Mouse (Mus musculus): ENCODE measurements at regions not wholly inside any gene's neighbourhood (a gene's known extent, or its start where the extent isn't known, plus 50 kb on each side); places are given as distances from the start of the nearest gene placed in this dataset.

DNA sequence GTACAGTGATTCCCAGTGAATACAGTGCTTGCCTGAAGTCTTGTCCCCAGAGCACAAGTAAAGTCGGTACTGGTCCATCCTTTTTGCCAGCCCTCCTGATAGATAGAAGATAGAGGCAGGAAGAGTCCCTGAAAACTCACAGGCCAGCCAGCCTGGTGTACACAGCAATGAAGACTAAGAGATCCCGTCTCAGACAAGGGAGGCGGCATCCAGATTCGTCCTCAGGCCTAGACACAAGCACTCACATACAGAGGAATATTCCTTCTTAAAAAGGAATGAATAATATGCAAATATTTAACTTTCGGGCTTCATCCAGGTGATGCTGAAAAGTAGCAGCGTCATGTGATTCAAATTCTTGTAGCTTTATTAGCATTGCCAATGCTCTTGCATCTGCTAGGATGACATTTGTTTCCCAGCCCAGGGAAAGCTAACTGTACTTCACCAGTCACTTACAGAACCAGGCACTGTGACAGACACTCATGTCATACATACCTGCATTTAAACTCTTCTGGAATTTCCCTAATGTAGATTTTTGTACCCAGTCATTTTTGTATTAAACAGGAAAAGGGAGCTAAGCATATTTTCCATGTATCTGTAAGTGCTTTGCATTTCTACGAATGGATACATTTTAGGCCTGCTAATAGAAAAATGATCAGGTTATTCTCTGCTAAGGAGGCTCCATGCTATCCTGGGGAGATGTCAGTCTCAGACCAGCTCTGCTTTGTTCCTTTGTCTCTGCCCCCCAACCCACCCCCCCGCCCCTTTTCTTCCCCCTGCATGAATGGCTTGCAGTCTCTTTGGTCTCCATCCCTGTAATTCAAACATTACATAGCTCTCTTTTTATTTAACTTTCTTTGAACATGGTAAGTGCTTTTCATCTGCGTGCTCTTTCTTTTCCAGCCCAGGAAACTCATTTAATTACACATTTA lies 162.5 kb upstream of the Gm9747 start:
- DNase-seq, result no peak

- peak; percentile 2 for DNase-seq
Measured at GRCm38 (mm10) chr1:82089136-82089839, 143.6 kb upstream of the Gm9747 start.

DNA sequence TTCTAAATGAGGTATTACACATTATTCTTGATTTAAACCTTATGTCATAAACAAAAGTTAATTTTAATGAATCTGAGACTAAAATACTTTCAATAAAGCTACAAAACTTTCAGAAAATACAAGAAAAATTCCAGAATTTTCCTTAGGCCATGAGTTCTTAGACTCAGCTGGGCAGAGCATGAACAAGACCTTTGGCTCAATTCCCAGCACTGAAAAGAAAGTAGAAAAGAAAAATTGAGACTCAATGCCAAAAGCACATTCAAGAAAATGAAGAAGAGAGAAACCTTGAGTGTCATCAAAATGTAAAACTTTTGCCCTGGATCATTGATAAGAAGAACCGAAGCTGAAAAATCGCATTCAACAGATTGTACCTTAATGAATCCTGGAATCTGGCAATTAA lies 137.8 kb upstream of the Gm9747 start:
- no peak for DNase-seq

DNA sequence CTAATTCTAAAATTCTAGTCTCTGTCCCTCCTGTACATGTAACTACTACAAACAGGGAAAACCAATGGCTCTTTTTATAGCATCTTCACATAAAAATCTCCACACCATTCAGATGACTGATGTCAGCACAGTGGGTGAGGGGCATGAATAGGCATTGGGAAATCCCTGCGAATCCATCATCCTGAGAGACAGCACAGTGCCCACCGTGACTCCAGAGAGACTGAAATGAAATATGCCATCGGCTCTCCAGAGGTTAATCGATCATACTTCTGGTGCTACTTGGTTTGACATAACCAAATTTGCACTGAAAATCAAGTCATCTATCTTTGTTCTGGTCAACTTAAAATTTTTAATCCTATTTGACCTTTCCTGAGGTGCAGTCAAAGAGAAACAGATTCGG lies 126.2 kb upstream of the Gm9747 start:
- no peak for DNase-seq

DNA sequence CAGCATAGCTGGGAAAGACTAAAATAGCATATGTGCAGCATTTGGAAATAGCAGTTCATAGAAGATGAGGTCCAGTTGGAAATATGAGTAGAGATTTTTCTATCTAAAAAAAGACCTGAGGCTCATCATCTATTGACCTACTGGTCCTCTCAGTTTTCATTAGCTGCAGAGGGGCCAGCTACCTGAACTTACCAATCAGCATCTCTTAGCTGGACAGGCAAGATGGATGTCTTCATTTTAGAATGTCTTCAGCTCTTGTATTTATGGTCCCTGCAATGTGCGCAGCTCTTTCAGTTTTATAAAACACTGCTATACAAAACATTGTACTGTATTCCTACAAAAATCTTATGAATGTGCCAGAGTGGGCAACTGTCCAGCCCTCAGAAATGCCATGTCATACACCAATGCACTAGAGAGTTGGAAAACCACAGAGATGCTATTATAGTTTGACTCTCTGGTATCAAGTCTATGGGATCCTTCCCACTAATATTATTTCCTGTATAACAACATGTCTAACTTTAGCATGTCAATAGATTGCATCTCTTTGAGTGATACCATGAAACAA lies 122.8 kb upstream of the Gm9747 start:
- no peak for DNase-seq

GRCm38 (mm10) chr1:82112401-82112800 lies 120.5 kb upstream of the Gm9747 start:
- DNase-seq, result no peak

- DNase-seq, result no peak
Measured at GRCm38 (mm10) chr1:82124503-82124902, 108.4 kb upstream of the Gm9747 start.

- DNase-seq, result no peak
Measured at GRCm38 (mm10) chr1:82129700-82130275, 103.1 kb upstream of the Gm9747 start.

- no peak for DNase-seq
Measured at GRCm38 (mm10) chr1:82132536-82132935, 100.4 kb upstream of the Gm9747 start.

DNA sequence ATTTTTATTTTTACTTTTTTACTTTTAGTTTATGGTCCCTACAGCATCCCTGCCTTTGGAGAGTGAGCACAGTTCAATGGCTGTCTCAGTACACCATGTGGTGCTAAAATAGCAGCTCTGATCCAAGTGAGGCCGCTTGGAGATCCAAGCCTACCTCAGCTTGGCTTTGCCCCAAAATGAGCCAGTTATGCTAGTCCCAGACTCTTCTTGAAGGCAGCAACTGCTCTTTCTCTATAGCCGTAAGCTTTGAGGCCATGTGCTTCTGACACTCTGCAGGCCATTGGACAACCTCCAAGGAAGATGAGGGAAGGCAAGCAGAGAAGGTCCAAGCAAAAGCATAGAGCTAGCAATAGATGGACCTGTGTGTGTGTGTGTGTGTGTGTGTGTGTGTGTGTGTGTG lies 98.0 kb upstream of the Gm9747 start:
- DNase-seq, result no peak

DNA sequence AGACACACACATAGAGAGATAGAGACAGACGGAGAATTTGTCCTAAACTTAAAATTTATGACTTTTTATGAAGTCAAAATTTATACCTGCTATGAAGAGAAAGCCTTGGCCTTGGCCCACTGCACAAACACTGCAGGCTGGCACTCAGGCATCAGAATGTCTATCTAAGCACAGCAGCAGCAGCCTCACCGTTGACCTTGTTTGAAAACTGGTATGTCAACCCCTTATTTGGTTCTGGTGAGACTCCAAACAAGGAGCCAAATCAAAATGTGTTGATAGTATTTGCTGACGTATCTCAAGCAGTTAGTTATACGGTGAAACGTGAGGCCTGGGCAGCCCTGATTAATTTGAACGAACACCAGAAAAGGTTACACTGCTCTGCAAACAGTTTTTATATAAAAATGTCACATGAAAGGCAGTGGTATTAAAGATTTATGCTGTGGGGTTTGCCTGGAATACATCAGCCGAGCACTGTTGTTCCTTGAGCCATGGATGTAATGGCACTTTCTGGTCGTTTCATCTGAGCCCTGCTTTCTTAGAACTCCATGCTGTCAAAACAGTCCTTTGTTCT lies 97.1 kb upstream of the Gm9747 start:
- DNase-seq, result no peak

- no peak for DNase-seq
Measured at GRCm38 (mm10) chr1:82145256-82145655, 87.7 kb upstream of the Gm9747 start.

- DNase-seq, result peak; percentile 12
Measured at GRCm38 (mm10) chr1:82150219-82151128, 82.4 kb upstream of the Gm9747 start.

DNA sequence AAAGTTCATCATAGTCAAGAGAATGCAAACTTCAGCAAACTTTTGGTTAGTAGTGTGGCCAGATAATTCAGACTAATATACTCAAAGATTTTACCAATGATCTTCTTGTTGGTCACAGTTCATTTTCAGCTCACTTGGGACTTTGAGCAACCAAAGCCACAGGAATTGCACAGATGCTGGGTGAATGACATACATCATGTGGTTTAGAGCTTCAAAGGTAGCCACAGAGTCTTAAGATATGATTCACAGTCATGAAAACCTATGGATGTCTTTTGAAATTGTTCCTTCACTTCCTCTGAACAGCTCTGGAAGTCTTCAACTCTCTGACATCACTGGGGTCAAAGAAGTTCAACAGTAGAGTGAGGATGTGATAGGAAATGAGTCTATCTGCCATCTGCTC lies 77.0 kb upstream of the Gm9747 start:
- DNase-seq, result no peak

- no peak for DNase-seq
Measured at GRCm38 (mm10) chr1:82157013-82157412, 75.9 kb upstream of the Gm9747 start.

DNA sequence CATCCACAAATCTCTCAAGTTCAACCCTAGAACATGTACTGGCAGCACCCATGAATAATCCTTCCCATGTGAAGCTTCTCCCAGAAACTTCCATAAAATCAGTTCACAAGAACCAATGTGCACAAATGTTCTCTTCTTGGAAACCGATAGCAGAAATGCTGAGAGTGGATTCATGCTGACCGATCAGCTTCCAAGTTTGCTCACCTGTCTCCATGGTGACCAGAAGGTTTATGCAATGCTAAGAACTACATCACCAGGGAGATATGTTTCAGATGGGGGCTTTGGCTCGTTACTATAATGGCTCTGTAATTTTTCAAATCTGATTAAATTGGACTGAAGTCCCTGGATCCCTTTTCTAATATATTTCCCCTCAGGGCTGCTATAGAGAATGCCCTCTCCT lies 74.4 kb upstream of the Gm9747 start:
- no peak for DNase-seq

GRCm38 (mm10) chr1:82159201-82159600 lies 73.7 kb upstream of the Gm9747 start:
- DNase-seq, result no peak

DNA sequence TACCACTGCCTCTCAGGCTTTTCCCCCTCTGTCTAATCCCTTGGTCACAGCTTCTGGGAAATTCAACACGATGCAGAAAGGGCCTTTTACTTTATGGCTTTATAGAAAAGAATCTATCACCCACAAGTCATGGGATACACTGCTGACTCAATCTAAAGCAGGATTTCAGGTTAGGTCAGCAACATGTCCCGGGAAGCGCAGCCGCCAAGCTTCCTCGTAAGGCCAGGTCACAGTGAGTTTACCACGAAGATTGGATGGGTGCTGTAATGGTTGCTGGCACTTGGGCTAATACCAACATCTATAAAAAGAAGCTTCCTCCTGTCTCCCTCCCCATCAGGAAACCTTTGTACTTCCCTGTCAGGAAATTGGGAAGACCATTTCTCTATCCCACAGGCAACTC lies 70.0 kb upstream of the Gm9747 start:
- no peak for DNase-seq

DNA sequence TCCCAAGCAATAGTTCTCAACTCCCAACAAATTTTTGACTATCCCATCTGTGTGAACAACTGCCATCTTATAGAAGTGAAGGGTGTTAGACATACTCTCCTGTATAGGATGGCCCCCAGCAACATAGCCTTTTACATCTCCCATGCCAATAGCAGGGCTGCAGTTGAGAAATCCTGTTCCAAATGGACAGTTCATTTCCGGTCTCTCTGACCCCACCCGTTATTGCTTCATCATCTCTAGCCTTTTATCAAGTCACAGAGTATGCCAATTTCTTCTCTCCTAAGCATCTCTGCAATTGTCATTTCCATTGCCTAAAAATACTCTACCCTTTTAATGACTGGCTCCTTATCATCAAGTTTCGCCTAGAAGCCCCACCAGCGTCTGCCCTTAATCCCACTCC lies 64.8 kb upstream of the Gm9747 start:
- DNase-seq, result no peak

GRCm38 (mm10) chr1:82168949-82169348 lies 64.0 kb upstream of the Gm9747 start:
- DNase-seq, result no peak

- DNase-seq, result no peak
Measured at GRCm38 (mm10) chr1:82180427-82180826, 52.5 kb upstream of the Gm9747 start.

Data from cerebellum, adult 9-10 months (tissue).